Mouse (Mus musculus): ENCODE measurements around the gene Zfp64.

- TF ChIP-seq CTCF (IDR thresholded peaks at IDR 0.05; ENCODE audit: low read depth) (no peak), EP300 (IDR thresholded peaks at IDR 0.05; ENCODE audit: low read depth) (no peak)
These were observed 32.0 kb upstream of the Zfp64 start for GRCm38 (mm10) chr2:168987421-168987820.
